Mouse (Mus musculus) T-helper 17 cell (primary cell): ENCODE results near the gene Sspn.

Source experiments
- in situ Hi-C, 2 experiments: fragments of 300-600 bp; cut with MboI, MseI; formaldehyde crosslinking; loops; 1 replicate in 1 of 2; 2 replicates in 1 of 2; pipeline ENCODE4 v1.15.1; 2025; ENCODE audit warnings: high pct_unique_total_duplicates in 2 of 2

Gene Sspn

GRCm38 (mm10) chr6:145931341-145931740 is at the start of gene Sspn:
Gene Sspn (plus strand): TSS chr6:145931641.
- in situ Hi-C loops: no loop called here

- in situ Hi-C loops: no loop called here
These were observed 48.4 kb upstream of the Sspn start for GRCm38 (mm10) chr6:145883010-145883409.

- in situ Hi-C loops: no loop called here
These were observed 47.8 kb upstream of the Sspn start for GRCm38 (mm10) chr6:145883668-145884067.

- in situ Hi-C loops: no loop called here
These were observed 46.4 kb upstream of the Sspn start for GRCm38 (mm10) chr6:145885069-145885468.

GRCm38 (mm10) chr6:145886277-145886676 is 45.2 kb upstream of the Sspn start:
- in situ Hi-C loops: no loop called here

- in situ Hi-C loops: no loop called here
These were observed 43.7 kb upstream of the Sspn start for GRCm38 (mm10) chr6:145887719-145888118.

- in situ Hi-C loops: no loop called here
These were observed 39.5 kb upstream of the Sspn start for GRCm38 (mm10) chr6:145891951-145892350.

GRCm38 (mm10) chr6:145892381-145893265 is 38.8 kb upstream of the Sspn start:
- in situ Hi-C loops: no loop called here

GRCm38 (mm10) chr6:145893366-145894021 is 37.9 kb upstream of the Sspn start:
- in situ Hi-C loops: no loop called here

GRCm38 (mm10) chr6:145894669-145895342 is 36.6 kb upstream of the Sspn start:
- in situ Hi-C loops: no loop called here

- in situ Hi-C loops: no loop called here
These were observed 27.3 kb upstream of the Sspn start for GRCm38 (mm10) chr6:145904169-145904568.

GRCm38 (mm10) chr6:145904616-145905015 is 26.8 kb upstream of the Sspn start:
- in situ Hi-C loops: no loop called here

- in situ Hi-C loops: no loop called here
These were observed 25.1 kb upstream of the Sspn start for GRCm38 (mm10) chr6:145906096-145906890.

GRCm38 (mm10) chr6:145909943-145910342 is 21.5 kb upstream of the Sspn start:
- in situ Hi-C loops: no loop called here

- in situ Hi-C loops: no loop called here
These were observed 20.7 kb upstream of the Sspn start for GRCm38 (mm10) chr6:145910469-145911426.

GRCm38 (mm10) chr6:145912232-145912631 is 19.2 kb upstream of the Sspn start:
- in situ Hi-C loops: no loop called here

- in situ Hi-C loops: loop anchor here in 1 of 2 experiments (5.0 kb wide), 1 partner anchor 47 kb away; no protein-coding TSS in a partner anchor
These were observed 16.0 kb upstream of the Sspn start for GRCm38 (mm10) chr6:145915435-145915834.

- in situ Hi-C loops: loop anchor here in 1 of 2 experiments (5.0 kb wide), 1 partner anchor 46 kb away; no protein-coding TSS in a partner anchor
These were observed 15.0 kb upstream of the Sspn start for GRCm38 (mm10) chr6:145916401-145916800.

- in situ Hi-C loops: loop anchor here in 1 of 2 experiments (5.0 kb wide), 1 partner anchor 44 kb away; no protein-coding TSS in a partner anchor
These were observed 13.2 kb upstream of the Sspn start for GRCm38 (mm10) chr6:145918236-145918635.

GRCm38 (mm10) chr6:145923594-145923993 is 7.8 kb upstream of the Sspn start:
- in situ Hi-C loops: no loop called here
